Mouse (Mus musculus): ENCODE measurements around the gene Plxnd1. TPM values are rescaled to one million over a fixed set of nuclear protein-coding genes. Genes with fewer than 3 reads are reported as not detected.

Plxnd1 gene
- polyA plus RNA-seq, 1 experiment from 2014 or later: 8.5 TPM

GRCm38 (mm10) chr6:115968086-115968485, 26.7 kb downstream of the Plxnd1 start:
- Histone ChIP-seq H3K4me2 (ENCODE audit: low read length) (no peak overlapping the region), H3K27me3 (replicated peaks; ENCODE audit: control insufficient read depth, insufficient read depth, low read length) (no peaks in the 10 kb centered on the region), H3K9me3 (ENCODE audit: control insufficient read depth, low read length) (no peaks in the 10 kb centered on the region), H3K36me3 (ENCODE audit: control insufficient read depth, insufficient read depth, low read length) (no peaks in the 10 kb centered on the region), H3K9ac (ENCODE audit: low read depth, low read length) (no peak overlapping the region), H3K4me1 (ENCODE audit: control insufficient read depth, insufficient read depth, low read depth, low read length) (peaks cover 7% of the 10 kb centered on the region; the same call in 1 of the 2 replicates), H3K4me3 (ENCODE audit: low read length) (no peak overlapping the region), H3K27ac (ENCODE audit: low read depth, low read length) (peak overlapping the region; percentile 9; the same call in 1 of the 2 replicates)
- peak; percentile 10; the same call in 1 of the 2 replicates for ATAC-seq
- WGBS: 65% methylated on average over 5 of the region's 5 CpGs

- H3K27me3 ChIP-seq (replicated peaks; ENCODE audit: control insufficient read depth, insufficient read depth, low read length): no peaks in the 10 kb centered on the region
- ATAC-seq: no peak
- H3K4me2 ChIP-seq (ENCODE audit: low read length): no peak overlapping the region
- H3K9me3 ChIP-seq (ENCODE audit: control insufficient read depth, low read length): no peaks in the 10 kb centered on the region
- H3K9ac ChIP-seq (ENCODE audit: low read depth, low read length): no peak overlapping the region
- H3K27ac ChIP-seq (ENCODE audit: low read depth, low read length): no peak overlapping the region
- whole genome bisulfite sequencing: 89% methylated on average over 15 of the region's 15 CpGs
- H3K4me3 ChIP-seq (ENCODE audit: low read length): no peak overlapping the region
- no peaks in the 10 kb centered on the region for H3K36me3 ChIP-seq (ENCODE audit: control insufficient read depth, insufficient read depth, low read length)
- H3K4me1 ChIP-seq (ENCODE audit: control insufficient read depth, insufficient read depth, low read depth, low read length): peaks cover 6% of the 10 kb centered on the region; the same call in 1 of the 2 replicates
These were observed 27.4 kb downstream of the Plxnd1 start for GRCm38 (mm10) chr6:115967291-115967880.

- no peak overlapping the region for H3K4me2 ChIP-seq (ENCODE audit: low read length)
- ATAC-seq: no peak
- H3K9ac ChIP-seq (ENCODE audit: low read depth, low read length): no peak overlapping the region
- no peaks in the 10 kb centered on the region for H3K27me3 ChIP-seq (replicated peaks; ENCODE audit: control insufficient read depth, insufficient read depth, low read length)
- H3K4me3 ChIP-seq (ENCODE audit: low read length): no peak overlapping the region
- H3K9me3 ChIP-seq (ENCODE audit: control insufficient read depth, low read length): no peaks in the 10 kb centered on the region
- H3K36me3 ChIP-seq (ENCODE audit: control insufficient read depth, insufficient read depth, low read length): no peaks in the 10 kb centered on the region
- H3K4me1 ChIP-seq (ENCODE audit: control insufficient read depth, insufficient read depth, low read depth, low read length): peaks cover 2% of the 10 kb centered on the region; the same call in 1 of the 2 replicates
- WGBS: 94% methylated on average over 19 of the region's 19 CpGs
- no peak overlapping the region for H3K27ac ChIP-seq (ENCODE audit: low read depth, low read length)
These were observed 28.4 kb downstream of the Plxnd1 start for GRCm38 (mm10) chr6:115966227-115966966.

GRCm38 (mm10) chr6:115963656-115964055, 31.1 kb downstream of the Plxnd1 start:
- Histone ChIP-seq H3K9me3 (ENCODE audit: control insufficient read depth, low read length) (no peaks in the 10 kb centered on the region), H3K4me1 (ENCODE audit: control insufficient read depth, insufficient read depth, low read depth, low read length) (no peaks in the 10 kb centered on the region; the same call in 1 of the 2 replicates), H3K4me3 (ENCODE audit: low read length) (no peak overlapping the region), H3K27ac (ENCODE audit: low read depth, low read length) (no peak overlapping the region), H3K27me3 (replicated peaks; ENCODE audit: control insufficient read depth, insufficient read depth, low read length) (no peaks in the 10 kb centered on the region), H3K36me3 (ENCODE audit: control insufficient read depth, insufficient read depth, low read length) (no peaks in the 10 kb centered on the region), H3K4me2 (ENCODE audit: low read length) (no peak overlapping the region), H3K9ac (ENCODE audit: low read depth, low read length) (no peak overlapping the region)
- ATAC-seq: no peak
- WGBS: 79% methylated on average over 9 of the region's 9 CpGs

GRCm38 (mm10) chr6:115962439-115963085, 32.2 kb downstream of the Plxnd1 start:
- H3K27ac ChIP-seq (ENCODE audit: low read depth, low read length): no peak overlapping the region
- no peak for ATAC-seq
- WGBS: 43% methylated on average over 22 of the region's 23 CpGs
- H3K27me3 ChIP-seq (replicated peaks; ENCODE audit: control insufficient read depth, insufficient read depth, low read length): no peaks in the 10 kb centered on the region
- no peak overlapping the region for H3K4me3 ChIP-seq (ENCODE audit: low read length)
- H3K36me3 ChIP-seq (ENCODE audit: control insufficient read depth, insufficient read depth, low read length): no peaks in the 10 kb centered on the region
- H3K4me1 ChIP-seq (ENCODE audit: control insufficient read depth, insufficient read depth, low read depth, low read length): peaks cover 3% of the 10 kb centered on the region; the same call in 1 of the 2 replicates
- H3K4me2 ChIP-seq (ENCODE audit: low read length): no peak overlapping the region
- H3K9ac ChIP-seq (ENCODE audit: low read depth, low read length): no peak overlapping the region
- no peaks in the 10 kb centered on the region for H3K9me3 ChIP-seq (ENCODE audit: control insufficient read depth, low read length)

GRCm38 (mm10) chr6:115961743-115962142, 33.1 kb downstream of the Plxnd1 start:
- no peak for ATAC-seq
- H3K36me3 ChIP-seq (ENCODE audit: control insufficient read depth, insufficient read depth, low read length): no peaks in the 10 kb centered on the region
- H3K27ac ChIP-seq (ENCODE audit: low read depth, low read length): no peak overlapping the region
- H3K9ac ChIP-seq (ENCODE audit: low read depth, low read length): no peak overlapping the region
- H3K27me3 ChIP-seq (replicated peaks; ENCODE audit: control insufficient read depth, insufficient read depth, low read length): no peaks in the 10 kb centered on the region
- H3K4me3 ChIP-seq (ENCODE audit: low read length): no peak overlapping the region
- H3K4me2 ChIP-seq (ENCODE audit: low read length): no peak overlapping the region
- 79% methylated on average over 3 of the region's 3 CpGs for WGBS
- H3K9me3 ChIP-seq (ENCODE audit: control insufficient read depth, low read length): no peaks in the 10 kb centered on the region
- peaks cover 11% of the 10 kb centered on the region for H3K4me1 ChIP-seq (ENCODE audit: control insufficient read depth, insufficient read depth, low read depth, low read length)

GRCm38 (mm10) chr6:115960322-115960721, 34.5 kb downstream of the Plxnd1 start:
- Histone ChIP-seq H3K27ac (ENCODE audit: low read depth, low read length) (no peak overlapping the region), H3K4me2 (ENCODE audit: low read length) (no peak overlapping the region), H3K27me3 (replicated peaks; ENCODE audit: control insufficient read depth, insufficient read depth, low read length) (no peaks in the 10 kb centered on the region), H3K9me3 (ENCODE audit: control insufficient read depth, low read length) (no peaks in the 10 kb centered on the region), H3K9ac (ENCODE audit: low read depth, low read length) (no peak overlapping the region), H3K36me3 (ENCODE audit: control insufficient read depth, insufficient read depth, low read length) (no peaks in the 10 kb centered on the region), H3K4me3 (ENCODE audit: low read length) (no peak overlapping the region), H3K4me1 (ENCODE audit: control insufficient read depth, insufficient read depth, low read depth, low read length) (peaks cover 13% of the 10 kb centered on the region)
- WGBS: 88% methylated on average over 19 of the region's 19 CpGs
- ATAC-seq: no peak

GRCm38 (mm10) chr6:115959151-115959691, 35.6 kb downstream of the Plxnd1 start:
- no peak overlapping the region for H3K9ac ChIP-seq (ENCODE audit: low read depth, low read length)
- no peak overlapping the region for H3K27ac ChIP-seq (ENCODE audit: low read depth, low read length)
- H3K4me1 ChIP-seq (ENCODE audit: control insufficient read depth, insufficient read depth, low read depth, low read length): peaks cover 13% of the 10 kb centered on the region
- H3K36me3 ChIP-seq (ENCODE audit: control insufficient read depth, insufficient read depth, low read length): no peaks in the 10 kb centered on the region
- 75% methylated on average over 7 of the region's 7 CpGs for WGBS
- no peaks in the 10 kb centered on the region for H3K27me3 ChIP-seq (replicated peaks; ENCODE audit: control insufficient read depth, insufficient read depth, low read length)
- H3K4me3 ChIP-seq (ENCODE audit: low read length): no peak overlapping the region
- ATAC-seq: no peak
- H3K9me3 ChIP-seq (ENCODE audit: control insufficient read depth, low read length): no peaks in the 10 kb centered on the region
- no peak overlapping the region for H3K4me2 ChIP-seq (ENCODE audit: low read length)

- 86% methylated on average over 9 of the region's 9 CpGs for WGBS
- Histone ChIP-seq H3K36me3 (ENCODE audit: control insufficient read depth, insufficient read depth, low read length) (no peaks in the 10 kb centered on the region), H3K9ac (ENCODE audit: low read depth, low read length) (no peak overlapping the region), H3K27me3 (replicated peaks; ENCODE audit: control insufficient read depth, insufficient read depth, low read length) (no peaks in the 10 kb centered on the region), H3K4me2 (ENCODE audit: low read length) (no peak overlapping the region), H3K9me3 (ENCODE audit: control insufficient read depth, low read length) (no peaks in the 10 kb centered on the region), H3K4me3 (ENCODE audit: low read length) (no peak overlapping the region), H3K27ac (ENCODE audit: low read depth, low read length) (no peak overlapping the region), H3K4me1 (ENCODE audit: control insufficient read depth, insufficient read depth, low read depth, low read length) (peaks cover 13% of the 10 kb centered on the region)
- no peak for ATAC-seq
These were observed 36.4 kb downstream of the Plxnd1 start for GRCm38 (mm10) chr6:115958445-115958844.

All from hindbrain, embryonic 16.5 days (tissue).